Mouse (Mus musculus): Measurements from ENCODE around the gene 1600002K03Rik. TPM values are rescaled to one million over a fixed set of nuclear protein-coding genes. Genes with fewer than 3 reads are reported as not detected.
"Not testable (repeated sequence)": the region's sequence is repeated elsewhere in the genome, so short reads cannot be mapped to it uniquely, and the experiment has no call there.

The 1600002K03Rik gene
- total RNA-seq, 2 experiments from 2014 or later, result 7.0 to 7.4 TPM

GRCm38 (mm10) chr10:80194441-80194840, 21.7 kb downstream of the 1600002K03Rik start:
- Histone ChIP-seq H3K27ac (no peak overlapping the region), H3K4me3 (no peak overlapping the region)
- TF ChIP-seq CTCF (conservative IDR thresholded peaks at IDR 0.05), result no peak
- no peak for DNase-seq (ENCODE audit: low spot score in 2 of 2)

GRCm38 (mm10) chr10:80196167-80196566, 23.4 kb downstream of the 1600002K03Rik start:
- no peak for DNase-seq (ENCODE audit: low spot score in 2 of 2)
- Histone ChIP-seq H3K4me3 (no peak overlapping the region), H3K27ac (no peak overlapping the region)
- no peak for TF ChIP-seq CTCF (conservative IDR thresholded peaks at IDR 0.05)

- Histone ChIP-seq H3K27ac (no peak overlapping the region), H3K4me3 (no peak overlapping the region)
- TF ChIP-seq CTCF (conservative IDR thresholded peaks at IDR 0.05), result no peak
- no peak for DNase-seq (ENCODE audit: low spot score in 2 of 2)
Observed at GRCm38 (mm10) chr10:80196778-80197581, 24.2 kb downstream of the 1600002K03Rik start.

- peak; percentile 97 for TF ChIP-seq CTCF (conservative IDR thresholded peaks at IDR 0.05)
- DNase-seq (ENCODE audit: low spot score in 2 of 2), result peak; percentile 77 to 82
- no peak overlapping the region for H3K27ac ChIP-seq
- no peak overlapping the region for H3K4me3 ChIP-seq
Observed at GRCm38 (mm10) chr10:80199440-80200008, 26.8 kb downstream of the 1600002K03Rik start.

- no peak for TF ChIP-seq CTCF (conservative IDR thresholded peaks at IDR 0.05)
- no peak for DNase-seq (ENCODE audit: low spot score in 2 of 2)
- Histone ChIP-seq H3K4me3 (no peak overlapping the region), H3K27ac (no peak overlapping the region)
Observed at GRCm38 (mm10) chr10:80200485-80200884, 27.7 kb downstream of the 1600002K03Rik start.

GRCm38 (mm10) chr10:80204055-80204454, 31.3 kb downstream of the 1600002K03Rik start:
- Histone ChIP-seq H3K4me3 (no peak overlapping the region), H3K27ac (no peak overlapping the region)
- DNase-seq (ENCODE audit: low spot score in 2 of 2), result no peak
- TF ChIP-seq CTCF (conservative IDR thresholded peaks at IDR 0.05), result no peak

GRCm38 (mm10) chr10:80207201-80207600, 34.5 kb downstream of the 1600002K03Rik start:
- no peak overlapping the region for H3K27ac ChIP-seq
- TF ChIP-seq CTCF (conservative IDR thresholded peaks at IDR 0.05), result no peak
- no peak for DNase-seq (ENCODE audit: low spot score in 2 of 2)
- no peak overlapping the region for H3K4me3 ChIP-seq

- TF ChIP-seq CTCF (conservative IDR thresholded peaks at IDR 0.05), result no peak
- DNase-seq (ENCODE audit: low spot score in 2 of 2), result no peak
- no peak overlapping the region for H3K27ac ChIP-seq
- no peak overlapping the region for H3K4me3 ChIP-seq
Observed at GRCm38 (mm10) chr10:80207676-80208075, 34.9 kb downstream of the 1600002K03Rik start.

GRCm38 (mm10) chr10:80208248-80208647, 35.5 kb downstream of the 1600002K03Rik start:
- no peak for TF ChIP-seq CTCF (conservative IDR thresholded peaks at IDR 0.05)
- DNase-seq (ENCODE audit: low spot score in 2 of 2), result no peak
- Histone ChIP-seq H3K4me3 (no peak overlapping the region), H3K27ac (no peak overlapping the region)

- Histone ChIP-seq H3K4me3 (peak overlapping the region; percentile 4; the same call in 1 of the 2 replicates), H3K27ac (peak overlapping the region; percentile 82)
- peak in 1 of 2 experiments; percentile 33 for DNase-seq (ENCODE audit: low spot score in 2 of 2)
- TF ChIP-seq CTCF (conservative IDR thresholded peaks at IDR 0.05), result no peak
Observed at GRCm38 (mm10) chr10:80208841-80209371, 36.2 kb downstream of the 1600002K03Rik start.

- H3K4me3 ChIP-seq; H3K27ac ChIP-seq; DNase-seq (ENCODE audit: low spot score in 2 of 2): not testable (repeated sequence)
Observed at GRCm38 (mm10) chr10:80211547-80212103, 38.9 kb downstream of the 1600002K03Rik start.

- no peak overlapping the region for H3K27ac ChIP-seq
- no peak overlapping the region for H3K4me3 ChIP-seq
- TF ChIP-seq CTCF (conservative IDR thresholded peaks at IDR 0.05), result no peak
- DNase-seq (ENCODE audit: low spot score in 2 of 2), result no peak
Observed at GRCm38 (mm10) chr10:80215048-80215772, 42.5 kb downstream of the 1600002K03Rik start.

- no peak for TF ChIP-seq CTCF (conservative IDR thresholded peaks at IDR 0.05)
- no peak for DNase-seq (ENCODE audit: low spot score in 2 of 2)
- no peak overlapping the region for H3K4me3 ChIP-seq
Observed at GRCm38 (mm10) chr10:80220676-80221075, 47.9 kb downstream of the 1600002K03Rik start.

GRCm38 (mm10) chr10:80223137-80223536, 50.4 kb downstream of the 1600002K03Rik start:
- DNase-seq (ENCODE audit: low spot score in 2 of 2); H3K4me3 ChIP-seq; H3K27ac ChIP-seq: not testable (repeated sequence)

More at GRCm38 (mm10) chr10:80220676-80221075, 47.9 kb downstream of the 1600002K03Rik start:
- H3K27ac ChIP-seq, result no peak overlapping the region
